Mouse (Mus musculus): ENCODE measurements around the gene Zfp292. TPM values are rescaled to one million over a fixed set of nuclear protein-coding genes. Genes with fewer than 3 reads are reported as not detected.

Gene Zfp292
- polyA plus RNA-seq, 1 experiment from 2014 or later: 40.1 TPM

Other genes starting within 250 kb of the Zfp292 start
- 49.7 and 51.9 TPM in 2 replicates for gene Slc35a1, start 195.5 kb downstream of the Zfp292 start, polyA plus RNA-seq (2014; fragmentation: Nextera tagmentation; extraction: Ambion mirVana)
- gene Cfap206, start 152.8 kb downstream of the Zfp292 start, polyA plus RNA-seq (2014; fragmentation: Nextera tagmentation; extraction: Ambion mirVana): 0.48 and 0.99 TPM in 2 replicates
- not detected in 2 replicates for gene Gm136, start 126.7 kb downstream of the Zfp292 start, polyA plus RNA-seq (2014; fragmentation: Nextera tagmentation; extraction: Ambion mirVana)
- 46.0 and 51.8 TPM in 2 replicates for gene Smim8, start 104.5 kb downstream of the Zfp292 start, polyA plus RNA-seq (2014; fragmentation: Nextera tagmentation; extraction: Ambion mirVana)
- not detected in 2 replicates for gene Cga, start 10.8 kb upstream of the Zfp292 start, polyA plus RNA-seq (2014; fragmentation: Nextera tagmentation; extraction: Ambion mirVana)